Mouse (Mus musculus) central nervous system, embryonic 14 days (tissue): ENCODE data around the gene Chrna10. TPM values are rescaled to one million over a fixed set of nuclear protein-coding genes. Genes with fewer than 3 reads are reported as not detected.

Source experiments
- polyA plus RNA-seq: library from polyadenylated mRNA; depleted of rRNA; stranded (reverse); fragments of >200 nt; gene quantifications from 2 replicates; pipeline ENCODE4 v1.2.3, GENCODE M21; 2012; rRNA removed

Gene Chrna10
- polyA plus RNA-seq: 0.03 and 0.05 TPM in 2 replicates

GRCm38 (mm10) chr7:102116579-102117331 lies at the start of gene Chrna10:
TSS of gene Chrna10 (minus strand) at chr7:102116828.

GRCm38 (mm10) chr7:102109171-102109570 lies 7.5 kb downstream of the Chrna10 start, which contains the start of gene Art5:
TSS of gene Art5 (minus strand) at chr7:102109489.

GRCm38 (mm10) chr7:102101487-102101886 lies 15.1 kb downstream of the Chrna10 start, which contains the start of gene Art1:
TSS of gene Art1 (plus strand) at chr7:102101743.

GRCm38 (mm10) chr7:102082816-102083215 lies 33.8 kb downstream of the Chrna10 start, which contains the start of gene Trpc2:
TSS of gene Trpc2 (plus strand) at chr7:102083116.

GRCm38 (mm10) chr7:102065046-102065891 lies 51.4 kb downstream of the Chrna10 start, which contains the start of the genes Rnf121, Xndc1 and Xntrpc:
TSS of gene Rnf121 (minus strand) at chr7:102065469.
TSS of gene Xndc1 (plus strand) at chr7:102065511.
TSS of gene Xntrpc (plus strand) at chr7:102065713.

Other genes starting within 250 kb of the Chrna10 start
- 15.2 and 17.3 TPM in 2 replicates for gene Folr1, start 246.0 kb downstream of the Chrna10 start, polyA plus RNA-seq
- gene Lamtor1, start 210.9 kb downstream of the Chrna10 start, polyA plus RNA-seq: 167 and 175 TPM in 2 replicates
- gene Tomt, start 210.5 kb downstream of the Chrna10 start, polyA plus RNA-seq: 0.22 and 0.29 TPM in 2 replicates
- 9.4 and 12.1 TPM in 2 replicates for gene Lrrc51, start 182.9 kb downstream of the Chrna10 start, polyA plus RNA-seq
- 84.8 and 87.9 TPM in 2 replicates for gene Numa1, start 182.7 kb downstream of the Chrna10 start, polyA plus RNA-seq
- gene Il18bp, start 98.1 kb downstream of the Chrna10 start, polyA plus RNA-seq: 17.8 and 19.2 TPM in 2 replicates
- gene Rnf121, start 51.4 kb downstream of the Chrna10 start, polyA plus RNA-seq: 84.0 and 84.5 TPM in 2 replicates
- gene Xndc1, start 51.3 kb downstream of the Chrna10 start, polyA plus RNA-seq: 57.8 and 59.0 TPM in 2 replicates
- gene Xntrpc, start 51.1 kb downstream of the Chrna10 start, polyA plus RNA-seq: 7.0 and 7.4 TPM in 2 replicates
- 3.5 and 3.9 TPM in 2 replicates for gene Trpc2, start 33.7 kb downstream of the Chrna10 start, polyA plus RNA-seq
- gene Art1, start 15.1 kb downstream of the Chrna10 start, polyA plus RNA-seq: 0.43 and 2.9 TPM in 2 replicates
- gene Art5, start 7.3 kb downstream of the Chrna10 start, polyA plus RNA-seq: 0.63 and 0.76 TPM in 2 replicates
- gene Nup98, start 93.3 kb upstream of the Chrna10 start, polyA plus RNA-seq: 21.1 and 22.0 TPM in 2 replicates
- 46.1 and 46.4 TPM in 2 replicates for gene Pgap2, start 93.4 kb upstream of the Chrna10 start, polyA plus RNA-seq
- gene Rhog, start 139.2 kb upstream of the Chrna10 start, polyA plus RNA-seq: 12.7 and 19.3 TPM in 2 replicates
- 16.5 and 23.0 TPM in 2 replicates for gene Stim1, start 151.0 kb upstream of the Chrna10 start, polyA plus RNA-seq